ENCODE assay signal across 1 mouse cellular context in the genomic region with DNA sequence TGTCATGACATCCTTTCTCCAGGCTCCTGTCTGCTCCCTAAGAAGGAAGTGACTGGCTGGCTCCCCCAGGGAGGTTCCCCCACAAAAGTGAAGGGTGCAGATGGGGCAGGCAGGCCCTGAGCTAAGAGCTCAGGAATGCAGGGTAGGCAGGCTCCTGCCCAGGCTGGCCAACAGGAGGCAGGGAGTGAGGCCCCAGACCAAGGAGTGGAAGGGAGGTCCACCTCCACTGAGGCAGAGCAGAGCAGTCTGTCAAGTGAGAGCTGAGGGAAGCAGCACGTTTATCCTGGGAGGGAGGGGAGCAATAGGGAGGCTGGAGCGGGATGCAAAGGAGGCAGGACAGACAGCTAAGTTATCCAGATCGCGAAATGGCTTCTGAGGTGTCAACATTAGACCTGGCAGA.
TF ChIP-seq lines count a peak whose summit lies in the region.

No protein-coding gene starts in this region.

TF ChIP-seq in myocyte, 11 proteins besides CTCF, POLR2A, EP300 and RAD21:
- TF ChIP-seq POLR2AphosphoS2 (IDR thresholded peaks at IDR 0.05; ENCODE audit: insufficient read length, low read depth) (peak; percentile 50), CEBPB (IDR thresholded peaks at IDR 0.05; ENCODE audit: insufficient read depth, poor library complexity, severe bottlenecking) (no peak)
